Mouse (Mus musculus) cerebellum, adult 9-11 months (tissue): ENCODE results near the gene Rita1.

ENCODE experiments used
- DNase-seq: peaks from one replicate; pipeline ENCODE4 v3.0.0; 2022

The Rita1 gene

DNA sequence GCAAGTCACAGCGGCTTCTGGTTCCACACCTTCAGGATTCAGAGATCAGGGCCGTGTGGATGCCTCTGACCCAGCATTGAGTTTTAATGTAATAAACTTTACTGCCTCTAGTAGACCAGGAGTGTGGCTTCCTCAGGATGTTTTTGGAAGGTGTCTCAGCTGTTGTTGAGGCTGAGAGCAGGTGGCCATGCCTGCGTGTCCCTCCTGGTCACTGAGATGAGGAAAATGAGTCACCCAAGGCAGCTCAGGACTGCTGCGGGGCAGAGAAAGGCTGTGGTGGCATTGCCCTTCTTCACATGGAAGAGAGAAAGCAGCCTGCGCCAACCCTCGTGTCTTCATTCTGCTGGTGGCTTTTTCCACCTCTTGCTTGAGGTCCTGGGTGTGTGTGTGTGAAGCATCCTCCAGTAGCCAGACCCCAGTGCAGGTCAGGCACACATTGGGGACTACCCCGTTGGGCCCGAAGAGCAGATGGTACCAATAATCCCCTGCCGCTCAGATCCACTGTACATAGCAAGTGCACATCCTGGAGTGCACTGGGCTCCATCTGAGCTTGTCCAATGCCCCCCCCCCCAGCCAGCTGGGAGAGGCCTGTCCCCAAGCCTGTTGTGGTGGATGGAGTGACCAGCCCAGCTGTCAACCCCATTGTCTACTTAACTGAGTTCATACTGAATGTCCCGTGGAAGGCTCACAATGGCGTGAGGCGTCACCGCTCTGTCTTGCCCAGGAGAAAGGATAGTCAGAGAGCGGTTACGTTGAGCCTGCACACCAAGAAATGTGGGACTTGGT, 15.3 kb upstream of the Rita1 start:
- DNase-seq, result no peak

DNA sequence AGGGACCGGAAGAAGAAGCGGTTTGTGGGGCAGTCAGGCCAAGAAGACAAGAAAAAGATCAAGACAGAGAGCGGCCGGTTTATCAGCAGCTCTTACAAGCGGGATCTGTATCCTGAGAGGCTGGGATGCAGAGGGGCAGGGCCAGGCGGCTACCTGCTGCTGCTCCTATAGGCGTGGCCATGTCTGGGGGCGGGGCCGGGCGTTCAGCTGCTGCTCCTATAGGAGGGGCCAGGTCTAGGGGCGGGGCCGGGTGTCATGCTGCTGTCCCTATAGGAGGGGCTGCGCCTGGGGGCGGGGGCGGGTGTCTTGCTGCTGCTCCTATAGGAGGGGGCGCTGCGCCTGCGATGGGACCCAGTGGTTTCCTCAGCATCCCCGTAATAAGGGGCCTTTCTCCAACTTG, 14.0 kb upstream of the Rita1 start:
- no peak for DNase-seq

DNA sequence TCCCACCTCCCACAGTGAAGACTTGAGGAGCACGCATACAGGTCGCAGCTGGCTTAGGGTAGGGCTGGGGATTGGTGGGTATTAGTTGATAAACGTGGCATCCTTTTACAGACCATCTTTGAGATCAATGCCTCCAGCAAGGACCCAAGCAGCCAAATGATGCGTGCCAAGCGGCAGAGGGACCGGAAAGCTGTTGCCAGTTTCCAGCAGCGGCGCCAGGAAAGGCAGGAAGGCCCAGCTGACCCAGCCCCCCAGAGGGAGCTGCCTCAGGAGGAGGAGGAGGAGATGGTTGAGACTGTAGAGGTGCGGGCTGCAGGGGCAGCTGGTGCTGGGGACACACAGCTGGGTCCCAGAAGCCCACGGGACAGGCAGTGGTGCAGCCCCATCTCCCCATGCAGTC, 12.0 kb upstream of the Rita1 start:
- peak; percentile 30 for DNase-seq

DNA sequence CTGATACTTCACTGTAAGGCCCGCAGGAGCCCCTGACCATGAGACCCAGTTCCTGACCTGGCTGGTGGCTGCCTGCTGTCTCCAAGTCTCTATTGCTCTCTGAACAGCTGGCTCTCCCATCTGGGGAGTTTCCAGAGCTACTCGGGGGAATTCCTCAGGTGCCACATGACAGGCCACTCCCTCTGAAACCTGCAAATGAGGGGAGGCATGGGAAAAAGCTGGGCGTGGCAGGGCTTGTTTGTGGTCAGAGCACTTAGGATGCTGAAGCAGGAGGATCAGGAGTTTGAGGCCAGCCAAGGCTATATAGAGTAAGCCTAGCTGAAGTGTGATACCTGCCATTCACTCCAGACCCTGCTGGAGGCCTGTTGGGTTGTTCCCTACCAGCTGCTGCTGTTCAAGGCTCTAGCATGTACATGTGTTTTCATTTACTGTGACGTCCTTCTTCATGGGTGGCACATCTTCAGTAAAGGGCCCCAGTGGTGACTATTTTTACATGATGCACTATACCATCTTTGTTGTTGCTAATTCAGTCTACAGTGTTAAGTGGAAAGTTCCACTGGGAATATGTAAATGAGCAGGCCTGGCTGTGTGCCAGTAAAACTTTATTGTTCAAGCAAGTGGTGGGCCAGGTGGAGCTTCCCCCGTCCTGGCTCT, 9.9 kb upstream of the Rita1 start:
- DNase-seq, result no peak

DNA sequence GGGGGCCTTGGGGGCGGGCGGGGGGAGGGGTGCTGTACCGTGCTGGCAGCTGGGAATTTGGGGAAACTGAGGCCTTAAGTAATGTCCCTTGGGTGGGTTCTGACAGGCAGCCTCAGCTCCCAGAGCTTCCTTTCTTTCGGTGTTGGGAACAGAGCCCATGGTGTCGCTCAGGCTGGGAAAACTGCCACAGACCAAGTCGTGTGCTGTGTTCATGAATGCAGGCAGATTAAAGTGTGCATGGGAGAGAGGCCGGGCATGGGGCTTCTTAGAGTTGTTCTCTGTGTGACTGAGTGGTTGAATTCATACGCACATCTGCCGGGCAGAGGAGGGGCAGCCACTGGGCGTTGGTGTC, 9.4 kb upstream of the Rita1 start:
- peak; percentile 17 for DNase-seq

DNA sequence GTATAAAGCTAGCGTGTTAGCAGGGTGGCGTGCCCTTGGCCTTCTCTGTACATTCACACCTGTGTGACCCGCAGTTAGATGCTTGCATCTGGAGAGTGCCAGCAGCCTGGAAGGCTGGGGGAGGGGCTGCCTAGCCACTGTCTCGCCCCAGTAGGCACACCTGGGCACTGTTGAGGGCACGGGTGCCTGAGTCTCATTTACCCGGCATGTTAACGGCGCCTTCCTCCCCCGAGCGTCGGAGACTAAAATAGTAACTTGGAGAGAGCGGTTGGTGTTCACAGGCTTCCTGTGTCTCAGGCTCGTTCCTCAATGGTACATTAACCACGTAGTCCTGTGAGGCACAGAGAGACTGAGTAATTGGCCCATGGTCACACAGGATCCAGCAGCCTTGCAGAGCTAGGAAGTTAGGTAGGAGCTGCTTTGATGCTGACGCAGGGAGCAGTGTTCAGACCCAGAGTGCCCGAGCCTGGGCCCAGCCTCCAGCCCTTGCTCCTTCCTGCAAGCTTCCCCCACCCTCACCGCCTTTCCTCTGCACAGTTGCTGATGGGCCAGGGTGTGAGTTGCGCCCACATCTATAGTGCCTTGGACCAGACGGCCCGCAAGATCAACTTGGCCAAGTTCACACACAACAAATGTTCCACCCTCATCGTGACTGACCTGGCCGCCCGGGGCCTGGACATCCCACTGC, 8.8 kb upstream of the Rita1 start:
- DNase-seq, result peak; percentile 37

DNA sequence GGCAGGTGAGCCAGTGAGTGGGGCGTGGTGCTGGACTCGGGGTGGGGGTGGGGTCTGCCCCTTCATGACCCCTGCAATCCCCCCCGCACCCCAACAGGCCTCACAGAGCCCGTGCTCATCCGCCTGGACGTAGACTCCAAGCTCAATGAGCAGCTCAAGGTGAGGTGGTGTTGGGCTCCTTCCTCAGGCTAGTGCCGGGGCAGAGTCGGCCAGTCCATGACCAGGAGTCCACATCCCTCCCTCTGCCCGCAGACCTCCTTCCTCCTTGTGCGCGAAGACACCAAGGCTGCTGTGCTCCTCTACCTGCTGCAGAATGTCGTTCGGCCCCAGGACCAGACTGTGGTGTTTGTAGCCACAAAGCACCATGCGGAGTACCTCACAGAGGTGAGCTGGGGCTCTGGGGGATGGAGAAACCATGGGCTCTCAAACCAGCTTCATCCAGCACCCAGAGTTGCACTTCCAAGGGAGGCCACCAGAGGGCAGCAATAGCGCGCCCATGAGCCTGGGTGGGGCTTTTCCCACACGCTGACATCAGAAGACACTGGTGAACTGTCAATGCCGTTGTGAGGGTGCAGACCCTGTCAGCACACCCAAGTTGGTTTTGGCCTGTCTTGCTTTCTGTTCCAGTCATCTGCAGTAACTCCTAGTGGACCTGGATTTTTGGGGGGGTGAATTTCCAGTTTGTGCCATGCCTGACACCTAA, 8.1 kb upstream of the Rita1 start:
- DNase-seq, result peak; percentile 72

DNA sequence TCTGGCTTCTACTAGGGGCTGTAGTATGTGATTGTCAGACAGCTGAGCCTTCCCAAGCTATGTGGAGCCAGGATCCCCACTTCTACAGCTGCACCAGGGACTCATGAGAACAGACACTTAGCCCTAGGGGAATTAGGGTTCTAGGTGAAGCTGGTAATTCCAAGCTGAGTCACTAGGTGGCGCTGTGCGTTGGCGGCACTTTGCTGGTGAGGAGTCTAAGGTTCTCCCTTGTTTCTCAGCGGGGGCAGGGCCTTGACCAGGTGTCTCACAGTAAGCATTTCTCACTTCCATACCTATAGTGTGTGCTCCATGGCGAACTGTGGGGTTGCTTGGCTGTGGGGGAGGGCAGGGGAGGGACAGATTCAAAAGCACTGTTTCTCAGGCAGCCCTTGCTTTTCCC, 6.8 kb upstream of the Rita1 start:
- peak; percentile 72 for DNase-seq

DNA sequence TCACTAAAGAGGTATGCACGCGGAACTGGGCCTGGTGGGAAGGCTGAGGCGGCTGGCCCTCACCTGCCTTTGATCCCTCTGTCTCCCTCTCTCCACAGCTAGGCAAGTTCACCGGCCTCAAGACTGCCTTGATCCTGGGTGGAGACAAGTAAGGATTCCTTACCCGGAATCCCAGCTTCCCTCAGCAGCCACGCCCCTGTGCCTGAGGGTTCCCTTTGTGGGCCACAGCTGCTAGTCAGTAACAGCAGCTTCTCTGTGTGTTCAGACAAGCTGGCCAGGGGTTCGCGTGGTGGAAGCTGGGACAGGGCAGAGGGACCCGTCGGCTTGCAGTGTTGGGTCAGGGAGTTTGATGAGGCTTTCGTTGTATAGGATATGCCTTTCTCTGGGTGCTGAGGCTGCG, 6.4 kb upstream of the Rita1 start:
- DNase-seq, result no peak

DNA sequence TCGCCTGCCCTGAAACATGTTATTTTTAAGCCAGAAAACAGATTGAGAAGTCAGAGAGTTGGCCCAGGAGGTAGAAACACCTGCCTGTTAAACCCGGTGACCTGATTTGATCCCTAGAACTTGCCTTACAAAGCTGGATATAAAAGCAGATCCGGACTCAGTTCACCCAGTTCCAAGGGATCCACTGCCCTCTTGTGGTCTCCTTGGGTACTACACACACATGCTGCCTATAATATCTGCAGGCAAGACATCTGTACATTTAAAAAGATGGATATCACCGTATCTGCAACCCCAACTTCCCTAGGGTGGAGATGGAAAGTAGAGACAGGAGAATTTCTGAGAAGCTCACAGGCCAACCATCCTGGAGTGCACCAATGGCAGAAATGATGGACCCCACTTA, 3.5 kb upstream of the Rita1 start:
- DNase-seq, result peak; percentile 52

DNA sequence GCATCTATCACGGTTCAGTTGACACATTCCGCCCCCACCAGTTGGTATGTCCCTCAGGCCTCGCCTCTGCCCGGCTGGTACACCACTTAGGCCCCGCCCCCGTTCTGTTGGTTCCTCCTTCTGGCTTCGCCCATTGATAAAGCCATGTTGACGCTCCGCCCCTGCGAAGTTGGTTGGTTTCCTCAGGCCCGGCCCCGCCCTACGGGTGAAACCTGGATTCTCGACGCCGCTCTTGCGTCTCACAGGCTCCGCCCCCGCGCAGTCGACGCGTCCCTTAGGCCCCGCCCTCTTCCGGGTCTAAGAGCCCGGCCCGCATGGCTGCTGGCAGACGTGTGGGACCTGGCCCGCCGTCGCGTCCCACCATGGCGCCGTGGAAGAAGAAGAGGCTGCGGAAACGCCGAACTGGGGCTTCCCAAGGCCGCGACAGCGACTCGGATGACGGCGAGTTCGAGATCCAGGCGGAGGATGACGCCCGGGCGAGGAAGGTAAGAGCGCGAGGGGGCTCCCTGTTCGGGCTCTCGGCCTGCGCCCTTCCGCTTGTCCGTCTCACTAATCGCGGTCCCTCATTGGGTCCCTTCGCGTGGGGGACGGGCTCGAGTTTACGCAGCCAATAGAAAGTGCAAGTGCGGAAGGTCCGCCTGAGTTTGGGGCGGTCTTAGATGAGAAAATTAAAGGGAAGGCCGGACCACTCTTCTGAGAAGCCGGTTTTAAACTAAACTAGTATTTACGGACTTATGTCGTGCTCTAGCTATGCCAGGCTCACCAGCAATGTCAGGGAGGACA, 624 bp upstream of the Rita1 start:
- peak; percentile 100 for DNase-seq

DNA sequence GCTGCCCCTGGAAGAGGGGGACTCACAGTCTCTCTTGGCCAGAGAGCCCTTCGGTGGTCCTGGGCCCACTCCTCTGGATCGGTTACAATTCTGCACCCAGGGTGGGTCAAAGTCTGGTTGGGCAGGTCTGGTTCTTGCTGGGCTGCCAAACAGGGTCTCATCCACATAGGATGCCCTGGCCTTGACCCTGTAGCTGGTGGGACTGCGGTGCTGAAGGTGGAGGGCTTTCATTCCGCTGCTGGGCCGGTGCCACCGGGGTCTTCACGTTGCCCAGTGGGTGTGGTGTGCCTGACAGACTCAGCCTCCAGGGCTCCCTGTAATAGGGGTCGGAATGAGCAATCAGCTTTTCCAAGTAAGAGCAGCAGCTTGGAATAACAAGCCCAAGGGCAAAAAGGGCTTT, 973 bp downstream of the Rita1 start:
- peak; percentile 81 for DNase-seq

DNA sequence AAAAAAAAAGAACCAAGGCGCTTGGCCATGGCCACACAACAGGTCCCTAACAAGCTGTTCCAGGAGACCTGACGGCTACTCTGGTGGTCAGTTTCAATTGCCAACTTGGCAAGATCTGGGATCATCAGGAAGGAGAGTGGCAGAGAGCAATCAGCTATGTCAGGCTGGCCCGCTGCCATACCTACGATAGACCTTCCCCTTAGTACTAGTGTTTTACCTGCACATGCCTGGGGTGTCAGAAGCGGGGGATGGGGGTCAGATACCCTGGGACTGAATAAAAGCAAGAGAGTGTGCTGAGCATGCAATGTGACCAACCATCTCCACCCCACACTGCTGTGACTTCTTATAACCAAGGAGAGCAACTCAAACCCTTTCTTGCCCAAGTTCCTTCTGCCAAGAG, 1.5 kb downstream of the Rita1 start:
- DNase-seq, result peak; percentile 77

DNA sequence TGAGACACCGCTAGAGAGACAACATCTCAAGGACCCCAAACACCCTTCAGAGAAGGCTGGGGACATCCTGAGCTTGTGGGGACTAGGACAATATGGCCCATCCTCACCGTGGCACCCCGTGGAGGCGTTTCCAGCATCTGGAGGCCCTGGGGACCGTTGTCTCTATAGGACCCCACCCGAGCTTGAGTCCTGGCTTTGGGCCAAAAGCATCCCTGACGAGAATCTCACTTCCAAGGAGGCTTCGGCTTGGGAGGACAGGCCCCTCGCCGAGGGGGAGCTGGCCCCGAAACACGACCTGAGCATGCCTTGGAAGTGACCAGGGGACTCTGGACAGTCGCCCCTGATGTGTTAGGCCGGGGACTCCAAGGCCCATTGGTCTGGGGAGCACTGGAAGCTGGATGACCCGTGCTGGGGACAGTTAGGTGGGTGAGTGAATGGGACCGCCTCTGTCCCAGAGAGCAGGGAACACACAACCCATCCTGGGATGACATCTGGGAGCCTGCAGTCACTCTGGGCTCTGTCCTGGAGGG, 3.1 kb downstream of the Rita1 start:
- peak; percentile 72 for DNase-seq

DNA sequence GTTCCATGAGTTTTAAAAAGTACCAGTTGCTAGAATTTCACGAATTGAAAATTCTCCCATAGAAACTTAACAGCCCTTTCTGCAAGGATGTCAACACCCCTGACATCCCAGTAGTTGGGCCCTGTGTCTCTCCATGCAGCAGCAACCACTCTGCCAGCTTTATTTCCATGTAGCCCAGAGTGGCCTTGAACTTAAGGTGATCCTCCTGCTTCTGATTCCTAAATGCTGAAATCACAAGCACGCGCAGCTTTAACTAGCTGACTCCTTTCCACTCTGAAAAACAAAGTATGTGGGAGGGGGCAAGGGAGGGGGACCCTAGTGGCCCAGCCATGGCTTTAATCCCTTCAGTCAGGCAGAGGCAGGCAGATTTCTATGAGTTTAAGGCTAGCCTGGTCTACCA, 5.1 kb downstream of the Rita1 start:
- DNase-seq, result no peak

DNA sequence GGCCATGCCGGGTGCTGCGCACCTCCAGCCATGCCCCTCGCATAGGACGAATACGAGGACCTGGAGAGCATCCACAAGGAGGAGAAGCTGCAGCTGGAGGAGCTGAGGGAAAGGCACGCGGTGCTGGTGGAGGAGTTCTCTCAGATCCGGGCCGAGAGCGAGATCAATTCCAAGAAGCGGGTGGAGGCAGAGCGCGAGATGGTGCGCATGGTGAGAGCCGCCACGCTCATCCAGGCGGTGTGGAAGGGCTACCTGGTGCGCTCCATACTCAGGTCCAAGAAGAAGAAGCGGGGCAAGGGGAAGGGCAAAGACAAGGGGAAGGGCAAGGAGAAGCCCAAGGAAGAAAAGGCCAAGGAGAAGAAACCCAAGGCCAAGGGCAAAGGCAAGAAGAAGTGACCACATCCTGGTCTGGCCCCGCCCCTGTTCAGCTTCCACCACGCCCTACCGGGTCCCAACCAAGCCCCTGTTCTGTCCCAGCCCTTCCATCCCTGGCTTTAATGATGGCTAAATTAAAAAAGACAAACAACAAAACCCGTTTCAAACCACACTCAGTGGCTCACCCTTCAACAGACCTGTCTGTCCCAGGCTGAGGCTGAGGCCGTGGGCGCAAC, 5.7 kb downstream of the Rita1 start:
- peak; percentile 60 for DNase-seq

DNA sequence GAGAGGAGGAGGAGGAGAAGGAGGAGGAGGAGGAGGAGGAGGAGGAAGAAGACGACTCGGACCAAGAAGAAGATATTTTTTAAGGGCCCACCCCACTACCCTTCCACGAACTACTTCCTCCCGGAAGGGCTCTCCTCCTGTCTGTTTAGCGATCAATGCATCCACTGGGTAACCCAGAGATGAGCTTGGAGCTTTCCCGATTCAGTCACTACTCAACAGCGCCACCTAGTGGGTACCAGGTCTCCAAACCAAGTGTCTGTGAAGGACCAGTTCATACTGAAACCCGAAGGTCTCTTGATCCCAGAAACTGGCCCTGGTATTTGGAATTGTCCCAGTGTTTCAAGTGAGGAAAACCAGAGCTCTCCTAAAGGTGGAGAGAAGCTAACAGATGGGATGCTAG, 6.7 kb downstream of the Rita1 start:
- DNase-seq, result peak; percentile 92

DNA sequence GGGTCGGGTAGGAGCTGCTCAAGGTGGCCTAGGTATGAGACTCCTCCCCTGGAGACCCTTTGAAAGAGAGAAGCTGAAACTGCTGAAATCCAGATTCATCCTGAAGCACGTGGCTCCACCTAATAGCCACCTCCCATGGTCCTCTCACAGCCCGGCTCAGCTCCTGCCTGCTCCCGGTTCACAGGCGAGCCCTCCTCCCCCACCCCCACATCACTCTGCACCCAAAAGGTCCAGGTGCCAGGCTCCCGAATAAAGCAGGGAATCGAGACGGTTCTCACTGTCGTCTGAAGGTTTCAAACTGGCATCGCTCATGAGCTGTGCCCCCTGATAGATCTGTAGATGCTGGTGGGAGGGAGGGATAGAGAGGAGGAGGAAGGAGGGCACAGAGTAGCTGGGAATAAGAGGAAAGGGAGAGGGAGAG, 7.1 kb downstream of the Rita1 start:
- peak; percentile 68 for DNase-seq

DNA sequence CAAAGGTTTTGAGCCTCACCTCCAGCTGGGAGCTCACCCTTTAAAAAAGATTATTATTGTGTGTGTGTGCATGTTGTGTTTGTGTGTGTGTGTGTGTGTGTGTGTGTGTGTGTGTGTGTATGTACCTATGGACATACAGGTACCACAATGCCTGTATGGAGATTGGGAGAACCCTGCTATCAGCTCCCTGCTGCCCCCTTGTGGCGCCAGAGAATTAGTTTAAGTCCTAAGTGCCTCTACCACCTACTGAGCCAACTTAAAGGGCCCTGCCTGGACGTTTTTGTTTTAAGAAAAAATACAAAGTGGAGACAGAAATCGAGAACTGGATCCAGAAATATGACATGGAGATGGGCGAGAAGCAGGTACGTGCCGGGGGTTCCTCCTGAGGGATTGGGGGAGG, 7.5 kb downstream of the Rita1 start:
- DNase-seq, result peak; percentile 88

DNA sequence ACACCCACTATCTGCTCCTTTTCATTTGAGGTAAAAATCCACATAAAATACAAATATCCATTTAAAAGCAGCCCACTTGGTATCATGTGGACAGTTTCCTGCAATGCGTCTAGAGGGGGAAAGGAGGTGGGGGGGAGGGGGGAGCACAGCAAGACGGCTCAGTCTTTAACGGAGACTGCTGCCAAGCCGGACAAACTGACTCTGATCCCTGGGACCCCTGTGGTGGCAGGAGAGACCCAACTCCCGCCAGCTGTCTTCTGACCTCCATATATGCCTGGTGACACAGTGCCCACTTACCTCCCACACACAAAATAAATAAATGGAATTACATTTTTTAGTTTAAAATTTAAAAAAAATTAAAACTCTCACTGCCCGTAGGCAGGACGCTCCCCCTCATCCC, 8.9 kb downstream of the Rita1 start:
- DNase-seq, result no peak

DNA sequence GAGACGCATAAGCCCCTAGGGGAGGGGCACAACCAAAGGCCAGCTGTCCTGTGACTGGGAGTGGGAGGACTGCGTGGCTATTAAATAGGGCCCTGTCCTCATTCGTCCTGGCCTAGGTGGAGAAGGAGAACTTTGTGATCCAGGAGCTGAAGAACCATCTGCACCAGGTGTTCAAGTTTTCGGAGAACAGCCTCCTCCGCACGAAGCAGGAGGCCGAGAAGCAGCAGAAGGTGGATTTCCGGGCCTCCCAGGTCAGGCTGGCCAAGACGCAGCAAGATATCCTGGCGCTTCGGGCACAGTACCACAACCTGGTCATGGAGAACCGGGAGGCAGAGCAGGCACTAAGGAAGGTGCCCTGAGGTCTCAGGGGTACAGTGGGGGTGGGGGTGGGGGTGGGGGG, 10.2 kb downstream of the Rita1 start:
- peak; percentile 80 for DNase-seq
